Mouse (Mus musculus) c-Kit-negative CD71-positive TER-119-positive erythroid progenitor cells, embryonic 14.5 days (primary cell): ENCODE measurements around the gene Tmem104.

ENCODE experiments used
- DNase-seq: peaks from one replicate; pipeline ENCODE4 v3.0.0-alpha.2; 2013; ENCODE audit warnings: low read depth, low spot score

Gene Tmem104

GRCm38 (mm10) chr11:115187224-115187639, at the start of gene Tmem104:
TSS of gene Tmem104 (plus strand) at chr11:115187487.
- peak; percentile 83 for DNase-seq

- DNase-seq = no peak
Measured at GRCm38 (mm10) chr11:115138597-115139262, 48.6 kb upstream of the Tmem104 start.

- no peak for DNase-seq
Measured at GRCm38 (mm10) chr11:115141970-115142369, 45.3 kb upstream of the Tmem104 start.

GRCm38 (mm10) chr11:115147813-115148212, 39.5 kb upstream of the Tmem104 start:
- DNase-seq = no peak

- no peak for DNase-seq
Measured at GRCm38 (mm10) chr11:115150741-115151254, 36.5 kb upstream of the Tmem104 start.

- DNase-seq = no peak
Measured at GRCm38 (mm10) chr11:115151755-115152429, 35.4 kb upstream of the Tmem104 start.

GRCm38 (mm10) chr11:115153088-115153487, 34.2 kb upstream of the Tmem104 start:
- no peak for DNase-seq

GRCm38 (mm10) chr11:115153699-115154292, 33.5 kb upstream of the Tmem104 start:
- peak; percentile 36 for DNase-seq

GRCm38 (mm10) chr11:115155053-115155634, 32.1 kb upstream of the Tmem104 start:
- no peak for DNase-seq

- no peak for DNase-seq
Measured at GRCm38 (mm10) chr11:115157933-115158719, 29.2 kb upstream of the Tmem104 start.

GRCm38 (mm10) chr11:115160016-115160797, 27.1 kb upstream of the Tmem104 start:
- peak; percentile 45 for DNase-seq

- peak; percentile 57 for DNase-seq
Measured at GRCm38 (mm10) chr11:115160883-115161577, 26.3 kb upstream of the Tmem104 start.

GRCm38 (mm10) chr11:115161578-115162204, 25.6 kb upstream of the Tmem104 start:
- no peak for DNase-seq

GRCm38 (mm10) chr11:115162205-115162601, 25.1 kb upstream of the Tmem104 start:
- DNase-seq = no peak

GRCm38 (mm10) chr11:115162832-115163480, 24.3 kb upstream of the Tmem104 start, which contains the start of gene Slc9a3r1:
TSS of gene Slc9a3r1 (plus strand) at chr11:115163341.
- DNase-seq = peak; percentile 97

- DNase-seq = no peak
Measured at GRCm38 (mm10) chr11:115163568-115164150, 23.6 kb upstream of the Tmem104 start.

- DNase-seq = no peak
Measured at GRCm38 (mm10) chr11:115164341-115164975, 22.8 kb upstream of the Tmem104 start.

- no peak for DNase-seq
Measured at GRCm38 (mm10) chr11:115164976-115165374, 22.3 kb upstream of the Tmem104 start.
